Mouse (Mus musculus): ENCODE results near the gene BC048679.

GRCm38 (mm10) chr7:81538070-81538675 is 40.1 kb upstream of the BC048679 start:
- no peak for TF ChIP-seq CTCF (conservative IDR thresholded peaks at IDR 0.05 in 1 of 2, IDR thresholded peaks at IDR 0.05 in 1 of 2; ENCODE audit: low read depth in 2 of 2, low read length in 2 of 2)
- no peak for TF ChIP-seq POLR2A (IDR thresholded peaks at IDR 0.05; ENCODE audit: low read depth, low read length)
- no peak for TF ChIP-seq MAZ (IDR thresholded peaks at IDR 0.05; ENCODE audit: low read depth, low read length)
- TF ChIP-seq SMC3 (IDR thresholded peaks at IDR 0.05; ENCODE audit: low read depth, low read length): no peak
- no peak for TF ChIP-seq GABPA (IDR thresholded peaks at IDR 0.05; ENCODE audit: insufficient replicate concordance, low read depth, low read length)
- peak; percentile 92 for TF ChIP-seq CHD2 (IDR thresholded peaks at IDR 0.05; ENCODE audit: low read length)
- TF ChIP-seq NELFE (IDR thresholded peaks at IDR 0.05; ENCODE audit: low read depth, low read length): no peak
- no peak for TF ChIP-seq E2F4 (IDR thresholded peaks at IDR 0.05; ENCODE audit: insufficient replicate concordance, low read depth, low read length)
- TF ChIP-seq RCOR1 (conservative IDR thresholded peaks at IDR 0.05; ENCODE audit: low read depth, low read length): no peak
- TF ChIP-seq MAX (IDR thresholded peaks at IDR 0.05; ENCODE audit: low read length): no peak
- TF ChIP-seq MYC (IDR thresholded peaks at IDR 0.05; ENCODE audit: low read depth, low read length): no peak
- TF ChIP-seq ZC3H11A (IDR thresholded peaks at IDR 0.05; ENCODE audit: low read depth, low read length): no peak

Data from CH12.LX (cell line).